27 mouse cellular contexts compared by ENCODE assay signal in genomic region chr12:79449817-79450411, GRCm38 (mm10).
DNase-seq lines count a peak whose midpoint lies in the region; ATAC-seq and TF ChIP-seq lines count a peak whose summit lies in the region.
"Had no signal": no experiment of that assay in that cellular context is flagged by ENCODE, and none has a peak within 500 bp of the region (broad histone marks: within the 10 kb centered on the region; RNA-seq: fewer than 3 reads in every experiment).

No protein-coding gene starts in this region.

- H3K4me1 ChIP-seq in lung, embryonic 14.5 days (ENCODE audit: insufficient read depth): peaks cover 10% of the 10 kb centered on the region; the same call in 1 of the 2 replicates
- H3K4me1 ChIP-seq in lung, postnatal 0 days (ENCODE audit: insufficient read depth, low read depth, low read length): no peaks in the 10 kb centered on the region; the same call in 1 of the 2 replicates
- H3K4me1 ChIP-seq in stomach, embryonic 15.5 days: no peaks in the 10 kb centered on the region
- H3K4me1 ChIP-seq in hindbrain, postnatal 0 days (ENCODE audit: insufficient read depth, low read length): no peaks in the 10 kb centered on the region
- H3K4me1 ChIP-seq: embryonic facial prominence, embryonic 13.5 days; forebrain, embryonic 12.5 days; forebrain, embryonic 15.5 days; hindbrain, embryonic 13.5 days had no signal

- peak overlapping the region; percentile 77 for H3K27ac ChIP-seq in lung, embryonic 14.5 days (ENCODE audit: low read depth)
- no peak overlapping the region for H3K27ac ChIP-seq in lung, postnatal 0 days (ENCODE audit: low read length)
- peak overlapping the region; percentile 32 for H3K27ac ChIP-seq in stomach, embryonic 15.5 days
- H3K27ac ChIP-seq in hindbrain, postnatal 0 days: no peak overlapping the region
- H3K27ac ChIP-seq: embryonic facial prominence, embryonic 10.5 days; embryonic facial prominence, embryonic 13.5 days; forebrain, embryonic 12.5 days; forebrain, embryonic 15.5 days; hindbrain, embryonic 10.5 days; hindbrain, embryonic 13.5 days had no signal

- no peaks in the 10 kb centered on the region for H3K36me3 ChIP-seq in lung, embryonic 14.5 days (ENCODE audit: insufficient read depth)
- no peaks in the 10 kb centered on the region for H3K36me3 ChIP-seq in lung, postnatal 0 days (ENCODE audit: insufficient read depth, low read length)
- H3K36me3 ChIP-seq in stomach, embryonic 15.5 days: no peaks in the 10 kb centered on the region
- no peaks in the 10 kb centered on the region for H3K36me3 ChIP-seq in hindbrain, postnatal 0 days (ENCODE audit: insufficient read depth, low read length)
- H3K36me3 ChIP-seq: embryonic facial prominence, embryonic 10.5 days; embryonic facial prominence, embryonic 13.5 days; forebrain, embryonic 12.5 days; forebrain, embryonic 15.5 days; hindbrain, embryonic 10.5 days; hindbrain, embryonic 13.5 days had no signal

- no peak for TF ChIP-seq CTCF in lung, embryonic 14.5 days (IDR thresholded peaks at IDR 0.05; ENCODE audit: low read depth)
- no peak for TF ChIP-seq CTCF in lung, postnatal 0 days (IDR thresholded peaks at IDR 0.05)
- TF ChIP-seq CTCF in hindbrain, postnatal 0 days (IDR thresholded peaks at IDR 0.05; ENCODE audit: low read depth): no peak

- H3K4me3 ChIP-seq in lung, embryonic 14.5 days (ENCODE audit: low read depth, low read length): no peak overlapping the region
- no peak overlapping the region for H3K4me3 ChIP-seq in lung, postnatal 0 days (ENCODE audit: low read depth, low read length)
- no peak overlapping the region for H3K4me3 ChIP-seq in stomach, embryonic 15.5 days (replicated peaks)
- no peak overlapping the region for H3K4me3 ChIP-seq in hindbrain, postnatal 0 days (ENCODE audit: low read length)
- H3K4me3 ChIP-seq: embryonic facial prominence, embryonic 10.5 days; embryonic facial prominence, embryonic 13.5 days; erythroblast, embryonic 14.5 days; forebrain, embryonic 12.5 days; forebrain, embryonic 15.5 days; hindbrain, embryonic 10.5 days; hindbrain, embryonic 13.5 days had no signal

- peak; percentile 61; the same call in 1 of the 2 replicates for ATAC-seq in lung, embryonic 14.5 days (ENCODE audit: insufficient read depth)
- ATAC-seq in lung, postnatal 0 days: peak; percentile 70
- ATAC-seq in stomach, embryonic 15.5 days (ENCODE audit: insufficient read depth, low FRiP score, low read depth): peak; percentile 79
- ATAC-seq in hindbrain, postnatal 0 days: no peak
- ATAC-seq: forebrain, embryonic 15.5 days; hindbrain, embryonic 16.5 days; Patski had no signal

- WGBS in lung, embryonic 14.5 days: 39% methylated on average over 8 of the region's 8 CpGs
- 36% methylated on average over 8 of the region's 8 CpGs for WGBS in lung, postnatal 0 days
- WGBS in stomach, embryonic 15.5 days: 40% methylated on average over 8 of the region's 8 CpGs
- WGBS in hindbrain, postnatal 0 days: 61% methylated on average over 8 of the region's 8 CpGs

- H3K9me3 ChIP-seq in lung, embryonic 14.5 days (ENCODE audit: low read depth, low read length): no peaks in the 10 kb centered on the region
- H3K9me3 ChIP-seq in lung, postnatal 0 days (ENCODE audit: low read length): no peaks in the 10 kb centered on the region
- H3K9me3 ChIP-seq in stomach, embryonic 15.5 days: no peaks in the 10 kb centered on the region
- H3K9me3 ChIP-seq in hindbrain, postnatal 0 days (ENCODE audit: low read length): no peaks in the 10 kb centered on the region
- H3K9me3 ChIP-seq: embryonic facial prominence, embryonic 10.5 days; embryonic facial prominence, embryonic 13.5 days; forebrain, embryonic 12.5 days; forebrain, embryonic 15.5 days; G1E; hindbrain, embryonic 10.5 days; hindbrain, embryonic 13.5 days had no signal

- no peak overlapping the region for H3K4me2 ChIP-seq in lung, embryonic 14.5 days
- H3K4me2 ChIP-seq in lung, postnatal 0 days (replicated peaks; ENCODE audit: low read depth, low read length): no peak overlapping the region
- H3K4me2 ChIP-seq in stomach, embryonic 15.5 days: no peak overlapping the region
- no peak overlapping the region for H3K4me2 ChIP-seq in hindbrain, postnatal 0 days (ENCODE audit: low read depth, low read length)
- H3K4me2 ChIP-seq: embryonic facial prominence, embryonic 13.5 days; forebrain, embryonic 12.5 days; forebrain, embryonic 15.5 days; heart, embryonic 11.5 days; hindbrain, embryonic 13.5 days had no signal

- peak; percentile 94 for TF ChIP-seq EP300 in lung, postnatal 0 days (IDR thresholded peaks at IDR 0.05)

- H3K9ac ChIP-seq in lung, embryonic 14.5 days: no peak overlapping the region
- H3K9ac ChIP-seq in lung, postnatal 0 days (replicated peaks; ENCODE audit: low read depth): no peak overlapping the region
- no peak overlapping the region for H3K9ac ChIP-seq in stomach, embryonic 15.5 days
- no peak overlapping the region for H3K9ac ChIP-seq in hindbrain, postnatal 0 days (replicated peaks; ENCODE audit: low read length)
- H3K9ac ChIP-seq: embryonic facial prominence, embryonic 13.5 days; forebrain, embryonic 12.5 days; forebrain, embryonic 15.5 days; hindbrain, embryonic 13.5 days had no signal

- H3K27me3 ChIP-seq in lung, embryonic 14.5 days (ENCODE audit: insufficient read depth, low read length): no peaks in the 10 kb centered on the region
- H3K27me3 ChIP-seq in lung, postnatal 0 days (replicated peaks; ENCODE audit: insufficient read depth, low read length): no peaks in the 10 kb centered on the region
- no peaks in the 10 kb centered on the region for H3K27me3 ChIP-seq in stomach, embryonic 15.5 days (replicated peaks)
- H3K27me3 ChIP-seq in hindbrain, postnatal 0 days (ENCODE audit: insufficient read depth, low read length): no peaks in the 10 kb centered on the region
- H3K27me3 ChIP-seq: CH12.LX; embryonic facial prominence, embryonic 13.5 days; forebrain, embryonic 12.5 days; forebrain, embryonic 15.5 days; hindbrain, embryonic 13.5 days; Patski had no signal

- peak; percentile 54 for DNase-seq in lung, embryonic 14.5 days
- no peak for DNase-seq in lung, postnatal 36 days
- peak; percentile 70 for DNase-seq in lung, postnatal 0 days (ENCODE audit: low spot score)
- DNase-seq in lung, postnatal 10 days: no peak
- DNase-seq in cerebellum, adult 18-20 months: no peak
- DNase-seq in hindbrain, postnatal 0 days (ENCODE audit: low spot score): no peak
- DNase-seq: adrenal gland, postnatal 14 days; B cell, adult 2 months; cerebellum, adult 11 months; cerebellum, adult 8-10 months; cerebellum, postnatal 10 days; cerebellum, postnatal 36 days; embryo, embryonic 11 days; gastrocnemius, postnatal 36 days had no signal

Comparison
In these comparisons a context has a peak if more than half of its experiments do, and no peak if none do; other contexts are left out.
1. DNase-seq: peak in lung, embryonic 14.5 days (single experiment) and lung, postnatal 0 days (single experiment); none in lung, postnatal 36 days (single experiment), lung, postnatal 10 days (single experiment), cerebellum, adult 18-20 months (0 of 2) and hindbrain, postnatal 0 days (single experiment).
2. H3K27ac ChIP-seq: peak in lung, embryonic 14.5 days (single experiment) and stomach, embryonic 15.5 days (single experiment); none in lung, postnatal 0 days (single experiment) and hindbrain, postnatal 0 days (single experiment).